Mouse (Mus musculus) kidney, postnatal 0 days (tissue): ENCODE measurements around the gene Gm28308. TPM values are rescaled to one million over a fixed set of nuclear protein-coding genes. Genes with fewer than 3 reads are reported as not detected.
A peak's percentile ranks its signal among the peaks of the same experiment; 100 is the strongest.

Source experiments
- ATAC-seq: fragments of 200-750 bp; cut with Nextera tagmentation; replicated peaks from 2 replicates; pipeline ENCODE4 v1.8.0; 2017; ENCODE audit warnings: low read depth, moderate number of reproducible peaks, moderate TSS enrichment, moderate library complexity; ENCODE audit not compliant: low FRiP score
- DNase-seq: peaks from one replicate; pipeline ENCODE4 v3.0.0-alpha.2; 2016; ENCODE audit warnings: low spot score
- H3K27ac ChIP-seq: fragments of 300-500 bp; sonication (generic); 2 replicates; pipeline ENCODE4 v1.5.1; 2014; ENCODE audit warnings: mild to moderate bottlenecking
- H3K27me3 ChIP-seq: fragments of 300-500 bp; sonication (generic); 2 replicates; pipeline ENCODE4 v1.6.1; 2014; ENCODE audit warnings: low read length, mixed read lengths; ENCODE audit not compliant: insufficient read depth
- H3K36me3 ChIP-seq: fragments of 300-500 bp; sonication (generic); 2 replicates; pipeline ENCODE4 v1.6.1; 2014; ENCODE audit warnings: low read length, mixed read lengths; ENCODE audit not compliant: insufficient read depth
- H3K4me1 ChIP-seq: fragments of 300-500 bp; sonication (generic); replicated peaks from 2 replicates; pipeline ENCODE4 v1.6.1; 2014; ENCODE audit warnings: antibody characterized with exemption, low read length, mixed read lengths; ENCODE audit not compliant: insufficient read depth
- H3K4me2 ChIP-seq: fragments of 300-500 bp; sonication (generic); 2 replicates; pipeline ENCODE4 v1.6.1; 2014; ENCODE audit warnings: mild to moderate bottlenecking, low read length, moderate library complexity, mixed read lengths
- H3K4me3 ChIP-seq: fragments of 300-500 bp; sonication (generic); replicated peaks from 2 replicates; pipeline ENCODE4 v1.5.1; 2014; ENCODE audit warnings: low read depth, low read length
- H3K9ac ChIP-seq: fragments of 300-500 bp; sonication (generic); 2 replicates; pipeline ENCODE4 v1.6.1; 2014; ENCODE audit warnings: low read depth, low read length
- H3K9me3 ChIP-seq: fragments of 300-500 bp; sonication (generic); replicated peaks from 2 replicates; pipeline ENCODE4 v1.6.1; 2016; ENCODE audit warnings: low read length, inconsistent platforms, mixed read lengths
- CTCF ChIP-seq: IDR thresholded peaks from 2 replicates; pipeline ENCODE4 v1.5.1; 2016; ENCODE audit warnings: antibody characterized with exemption, low read depth, mild to moderate bottlenecking, moderate library complexity
- WGBS: fragments of 180-500 bp; shearing (Covaris S2); extraction: QIAGEN DNeasy Blood & Tissue Kit; methylation state at CpG from one replicate; pipeline ENCODE4 v1.1.7; 2014; 5-methylcytosine and 5-hydroxymethylcytosine counted together
- polyA plus RNA-seq: library from polyadenylated mRNA; unstranded; fragments of >200 nt; fragmentation: Nextera tagmentation; extraction: Ambion mirVana; gene quantifications from 2 replicates; pipeline ENCODE4 v1.2.1, GENCODE M21; 2015

The Gm28308 gene
- polyA plus RNA-seq, 1 experiment from 2014 or later, result 2.1 TPM

GRCm38 (mm10) chr6:52233546-52234427 is 20.6 kb upstream of the Gm28308 start:
- Histone ChIP-seq H3K27ac (peak overlapping the region; percentile 97), H3K9ac (peak overlapping the region; percentile 98), H3K27me3 (no peaks in the 10 kb centered on the region), H3K4me2 (peak overlapping the region; percentile 92), H3K4me1 (peaks cover 4% of the 10 kb centered on the region; the same call in 1 of the 2 replicates), H3K4me3 (peak overlapping the region; percentile 85), H3K9me3 (no peaks in the 10 kb centered on the region), H3K36me3 (no peaks in the 10 kb centered on the region; the same call in 1 of the 2 replicates)
- peak; percentile 87 for DNase-seq
- no peak for TF ChIP-seq CTCF
- ATAC-seq, result peak; percentile 40
- WGBS, result under 1% methylated on average over 68 of the region's 70 CpGs

DNA sequence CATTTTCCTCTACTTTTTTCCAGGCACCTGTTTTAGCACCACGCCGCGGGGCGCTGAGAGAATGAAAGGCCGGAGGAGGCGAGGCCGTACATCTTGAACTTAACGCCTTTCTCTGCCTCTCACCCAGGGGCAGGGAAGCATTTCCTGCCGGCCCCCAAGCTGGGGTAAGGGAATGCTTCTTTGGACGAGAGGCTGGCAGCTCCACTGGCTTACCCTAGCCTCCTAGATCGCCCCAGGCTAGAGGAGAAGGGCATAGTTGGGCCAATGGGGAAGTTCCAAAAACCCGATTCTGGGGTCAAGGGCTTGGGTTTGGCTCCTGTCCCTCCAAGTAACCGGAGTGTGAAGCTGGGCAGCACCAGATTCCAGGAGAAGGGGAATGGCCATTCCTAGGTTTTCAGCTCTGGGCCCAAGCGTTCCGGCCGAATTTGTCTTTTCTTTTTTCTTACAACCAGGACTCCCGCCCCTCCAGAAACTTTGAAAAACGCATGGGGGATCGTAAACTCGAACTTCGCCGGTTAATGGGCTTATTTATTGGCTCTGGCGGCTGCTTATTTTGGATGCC is 19.9 kb upstream of the Gm28308 start:
- H3K9me3 ChIP-seq, result no peaks in the 10 kb centered on the region
- peak overlapping the region; percentile 85 for H3K4me3 ChIP-seq
- no peaks in the 10 kb centered on the region; the same call in 1 of the 2 replicates for H3K36me3 ChIP-seq
- H3K9ac ChIP-seq, result peak overlapping the region; percentile 98
- under 1% methylated on average over 23 of the region's 23 CpGs for WGBS
- ATAC-seq, result no peak
- peaks cover 4% of the 10 kb centered on the region; the same call in 1 of the 2 replicates for H3K4me1 ChIP-seq
- no peaks in the 10 kb centered on the region for H3K27me3 ChIP-seq
- H3K4me2 ChIP-seq, result peak overlapping the region; percentile 92
- peak overlapping the region; percentile 97 for H3K27ac ChIP-seq
- DNase-seq, result no peak
- no peak for TF ChIP-seq CTCF

DNA sequence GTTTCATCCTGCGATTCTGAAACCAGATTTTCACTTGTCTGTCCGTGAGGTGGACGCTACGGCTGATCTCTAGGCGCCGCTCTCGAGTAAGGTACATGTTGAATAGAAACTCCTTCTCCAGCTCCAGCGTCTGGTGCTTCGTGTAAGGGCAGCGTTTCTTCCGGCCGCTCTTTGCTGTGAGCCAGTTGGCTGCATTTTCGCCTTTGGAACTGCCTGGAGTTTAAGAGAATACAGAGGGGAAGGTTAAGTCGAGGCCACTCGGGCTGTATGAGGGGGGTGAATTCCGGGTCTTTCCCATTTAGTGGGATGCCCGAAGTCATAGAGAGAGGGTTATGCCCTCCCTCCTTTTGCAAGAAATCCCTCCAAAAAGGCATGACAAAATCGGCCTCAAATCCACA is 19.4 kb upstream of the Gm28308 start:
- Histone ChIP-seq H3K4me3 (peak overlapping the region; percentile 85), H3K4me2 (peak overlapping the region; percentile 92), H3K27ac (peak overlapping the region; percentile 97)

DNA sequence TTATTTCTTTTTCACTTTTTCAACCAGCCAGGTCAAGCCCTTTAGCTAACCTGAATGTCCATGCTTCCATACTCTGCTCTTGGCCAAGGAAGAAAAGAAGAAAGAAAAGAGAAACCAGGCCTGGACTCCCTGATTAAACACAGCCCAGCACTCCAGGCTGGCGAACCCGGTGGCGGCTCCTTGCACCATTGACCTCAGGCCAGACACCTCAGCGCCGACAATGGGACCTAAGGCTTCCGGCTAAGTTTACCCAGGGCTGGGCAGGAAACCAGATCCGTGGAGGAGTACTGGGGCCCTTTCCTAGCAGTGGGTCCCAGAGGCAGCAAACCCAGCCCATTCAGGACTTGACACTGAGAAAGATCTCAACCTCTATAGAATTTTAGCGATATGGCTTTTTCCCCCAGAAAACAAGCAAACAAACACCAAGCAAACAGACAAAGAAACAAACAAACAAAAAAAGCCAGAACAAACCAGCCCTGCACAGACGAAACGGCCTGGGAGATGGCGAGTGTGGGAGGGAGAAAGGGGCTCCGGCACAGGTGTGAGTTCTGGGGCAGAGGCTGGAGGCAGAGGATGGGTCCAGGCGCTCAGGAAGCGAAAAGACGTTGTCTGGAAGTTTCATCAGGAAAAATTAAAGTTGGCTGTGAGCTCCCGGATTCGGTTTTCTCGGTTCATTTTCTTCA is 18.9 kb upstream of the Gm28308 start:
- Histone ChIP-seq H3K9me3 (no peaks in the 10 kb centered on the region), H3K36me3 (no peaks in the 10 kb centered on the region; the same call in 1 of the 2 replicates), H3K4me3 (peak overlapping the region; percentile 85), H3K9ac (peak overlapping the region; percentile 98), H3K4me1 (peaks cover 5% of the 10 kb centered on the region; the same call in 1 of the 2 replicates), H3K4me2 (peak overlapping the region; percentile 92), H3K27me3 (no peaks in the 10 kb centered on the region), H3K27ac (peak overlapping the region; percentile 97)
- TF ChIP-seq CTCF, result no peak
- WGBS, result under 1% methylated on average over 18 of the region's 18 CpGs
- ATAC-seq, result no peak
- DNase-seq, result peak; percentile 84

More for the DNA sequence above, 19.4 kb upstream of the Gm28308 start:
- H3K9me3 ChIP-seq, result no peaks in the 10 kb centered on the region
- H3K9ac ChIP-seq, result peak overlapping the region; percentile 98
- H3K4me1 ChIP-seq, result peaks cover 4% of the 10 kb centered on the region; the same call in 1 of the 2 replicates
- no peak for TF ChIP-seq CTCF
- WGBS, result under 1% methylated on average over 18 of the region's 18 CpGs
- H3K27me3 ChIP-seq, result no peaks in the 10 kb centered on the region
- ATAC-seq (no peak), DNase-seq (no peak)
- no peaks in the 10 kb centered on the region; the same call in 1 of the 2 replicates for H3K36me3 ChIP-seq

DNA sequence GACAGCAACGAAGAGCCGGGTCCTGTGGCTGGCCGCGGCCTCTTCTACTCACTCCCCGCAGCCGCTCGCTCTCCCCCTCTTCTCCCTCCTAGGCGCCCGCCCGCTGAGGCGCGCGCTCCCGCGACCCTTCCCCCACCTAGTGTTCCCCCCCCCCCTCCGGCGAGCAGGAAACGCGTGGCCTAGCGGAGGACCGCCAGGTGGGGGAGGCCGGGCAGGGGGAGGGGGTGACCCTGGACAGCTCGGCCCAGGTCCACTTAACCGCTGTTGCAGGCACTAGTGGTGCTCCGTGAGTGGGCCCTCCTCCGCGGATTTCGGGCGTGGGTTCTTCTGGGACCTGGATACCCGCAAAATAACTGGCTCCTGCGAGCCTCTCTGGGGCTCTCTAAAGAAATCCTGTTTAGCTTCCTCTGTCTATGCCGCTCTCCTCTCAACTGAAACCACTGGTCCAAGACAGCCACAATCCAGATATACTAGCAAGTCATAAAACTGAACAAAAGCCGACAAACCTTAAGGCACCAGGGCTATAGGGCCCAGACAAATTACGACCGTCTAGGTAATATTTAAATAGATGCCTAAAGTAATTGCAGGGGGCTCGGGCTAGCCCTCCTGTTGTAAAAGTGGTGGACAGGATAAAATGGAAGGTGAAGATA is 17.5 kb upstream of the Gm28308 start, which contains the start of gene Hoxa9:
Gene Hoxa9, minus strand, starts transcription at position 574 of the 650 bp plus-strand sequence.
- no peaks in the 10 kb centered on the region; the same call in 1 of the 2 replicates for H3K36me3 ChIP-seq
- no peaks in the 10 kb centered on the region for H3K27me3 ChIP-seq
- peaks cover 8% of the 10 kb centered on the region; the same call in 1 of the 2 replicates for H3K4me1 ChIP-seq
- TF ChIP-seq CTCF, result no peak
- ATAC-seq (peak; percentile 42), DNase-seq (peak; percentile 89)
- no peaks in the 10 kb centered on the region for H3K9me3 ChIP-seq
- H3K9ac ChIP-seq, result peak within 1 kb of the TSS; percentile 98
- peak within 1 kb of the TSS; percentile 97 for H3K27ac ChIP-seq
- H3K4me3 ChIP-seq, result peak within 1 kb of the TSS; percentile 85
- WGBS, result under 1% methylated on average over 14 of the region's 36 CpGs
- H3K4me2 ChIP-seq, result peak within 1 kb of the TSS; percentile 92
